Mouse (Mus musculus): ENCODE results near the gene Gba.
A peak's percentile ranks its signal among the peaks of the same experiment; 100 is the strongest.

- TF ChIP-seq EP300 (optimal IDR thresholded peaks at IDR 0.05) = no peak
- peak; percentile 85 for TF ChIP-seq CTCF (IDR thresholded peaks at IDR 0.05; ENCODE audit: low read depth)
Measured at GRCm38 (mm10) chr3:89250435-89251040, 47.8 kb downstream of the Gba start.

Data from stomach, postnatal 0 days (tissue).